Mouse (Mus musculus) forebrain, postnatal 0 days (tissue): ENCODE measurements at regions not wholly inside any gene's neighbourhood (a gene's known extent, or its start where the extent isn't known, plus 50 kb on each side); places are given as distances from the start of the nearest gene placed in this dataset.

Experiments used
- ATAC-seq: fragments of 200-750 bp; cut with Nextera tagmentation; 2 replicates; pipeline ENCODE4 v1.8.0; 2017; ENCODE audit warnings: mild to moderate bottlenecking, moderate library complexity
- DNase-seq: peaks from one replicate; pipeline ENCODE4 v3.0.0-alpha.2; 2015
- H3K27ac ChIP-seq: fragments of 300-500 bp; sonication (generic); 2 replicates; pipeline ENCODE4 v1.5.1; 2014; ENCODE audit warnings: low read depth, mild to moderate bottlenecking, antibody characterized with exemption, low read length, moderate library complexity, mixed read lengths
- H3K27me3 ChIP-seq: fragments of 300-500 bp; sonication (generic); 2 replicates; pipeline ENCODE4 v1.6.1; 2014; ENCODE audit warnings: mild to moderate bottlenecking, low read length, mixed read lengths; ENCODE audit not compliant: insufficient read depth
- H3K36me3 ChIP-seq: fragments of 300-500 bp; sonication (generic); 2 replicates; pipeline ENCODE4 v1.6.1; 2014; ENCODE audit warnings: mild to moderate bottlenecking, moderate library complexity; ENCODE audit not compliant: insufficient read depth
- H3K4me1 ChIP-seq: fragments of 300-500 bp; sonication (generic); 2 replicates; pipeline ENCODE4 v1.6.1; 2014; ENCODE audit warnings: antibody characterized with exemption; ENCODE audit not compliant: insufficient read depth
- H3K4me2 ChIP-seq: fragments of 300-500 bp; sonication (generic); 2 replicates; pipeline ENCODE4 v1.6.1; 2014; ENCODE audit warnings: low read depth, mild to moderate bottlenecking, moderate library complexity
- H3K4me3 ChIP-seq: fragments of 300-500 bp; sonication (generic); 2 replicates; pipeline ENCODE4 v1.5.1; 2014; ENCODE audit warnings: low read depth, low read length, mixed read lengths
- H3K9ac ChIP-seq: fragments of 300-500 bp; sonication (generic); 2 replicates; pipeline ENCODE4 v1.6.1; 2014; ENCODE audit warnings: mild to moderate bottlenecking
- H3K9me3 ChIP-seq: fragments of 300-500 bp; sonication (generic); 2 replicates; pipeline ENCODE4 v1.6.1; 2016; ENCODE audit warnings: low read length
- CTCF ChIP-seq: sonication (generic); IDR thresholded peaks from 2 replicates; pipeline ENCODE4 v1.5.1; 2016; ENCODE audit warnings: antibody characterized with exemption, control low read depth, low read depth
- whole genome bisulfite sequencing: fragments of 180-500 bp; shearing (Covaris S2); extraction: QIAGEN DNeasy Blood & Tissue Kit; methylation state at CpG from one replicate; pipeline ENCODE4 v1.1.7; 2014; 5-methylcytosine and 5-hydroxymethylcytosine counted together

- TF ChIP-seq CTCF: no peak
- no peaks in the 10 kb centered on the region for H3K27me3 ChIP-seq
- no peak overlapping the region for H3K4me3 ChIP-seq
- no peak for ATAC-seq
- no peak overlapping the region for H3K27ac ChIP-seq
- no peaks in the 10 kb centered on the region for H3K9me3 ChIP-seq
- H3K4me2 ChIP-seq: no peak overlapping the region
- no peaks in the 10 kb centered on the region for H3K4me1 ChIP-seq
- H3K36me3 ChIP-seq: no peaks in the 10 kb centered on the region
- no peak overlapping the region for H3K9ac ChIP-seq
- WGBS: 87% methylated on average over 15 of the region's 15 CpGs
- no peak for DNase-seq
These were observed 66.5 kb downstream of the Foxd1 start for GRCm38 (mm10) chr13:98420419-98421043.

GRCm38 (mm10) chr13:98417736-98418135 is 63.7 kb downstream of the Foxd1 start:
- no peak overlapping the region for H3K4me2 ChIP-seq
- DNase-seq (no peak), ATAC-seq (no peak)
- no peaks in the 10 kb centered on the region for H3K4me1 ChIP-seq
- 97% methylated on average over 4 of the region's 4 CpGs for WGBS
- H3K27me3 ChIP-seq: no peaks in the 10 kb centered on the region
- H3K4me3 ChIP-seq: no peak overlapping the region
- H3K9ac ChIP-seq: no peak overlapping the region
- no peaks in the 10 kb centered on the region for H3K36me3 ChIP-seq
- no peak overlapping the region for H3K27ac ChIP-seq
- no peaks in the 10 kb centered on the region for H3K9me3 ChIP-seq
- no peak for TF ChIP-seq CTCF

DNA sequence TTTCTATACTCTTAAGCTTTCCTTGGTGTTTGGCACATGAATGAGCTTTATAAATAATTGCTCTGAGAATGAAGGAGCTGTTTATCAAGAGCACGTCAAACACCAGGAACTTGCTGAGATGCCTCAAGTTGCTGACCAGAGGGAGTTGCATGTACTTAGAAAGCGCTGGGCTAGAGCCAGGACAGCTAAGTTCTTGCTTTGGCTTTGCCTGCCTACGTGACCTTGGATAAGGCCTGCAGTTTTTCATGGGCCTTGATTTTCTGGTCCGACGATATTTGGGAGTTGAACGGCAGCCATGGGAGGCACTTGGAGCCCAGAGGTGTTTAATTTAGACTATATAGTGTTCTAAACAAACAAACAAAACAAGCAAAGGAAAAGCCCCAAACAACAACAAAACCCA is 62.4 kb downstream of the Foxd1 start:
- no peaks in the 10 kb centered on the region for H3K4me1 ChIP-seq
- no peaks in the 10 kb centered on the region for H3K27me3 ChIP-seq
- no peak for TF ChIP-seq CTCF
- H3K27ac ChIP-seq: no peak overlapping the region
- H3K4me2 ChIP-seq: no peak overlapping the region
- H3K4me3 ChIP-seq: no peak overlapping the region
- WGBS: 88% methylated on average over 6 of the region's 6 CpGs
- no peak overlapping the region for H3K9ac ChIP-seq
- DNase-seq: no peak
- H3K9me3 ChIP-seq: no peaks in the 10 kb centered on the region
- ATAC-seq: no peak
- no peaks in the 10 kb centered on the region for H3K36me3 ChIP-seq

DNA sequence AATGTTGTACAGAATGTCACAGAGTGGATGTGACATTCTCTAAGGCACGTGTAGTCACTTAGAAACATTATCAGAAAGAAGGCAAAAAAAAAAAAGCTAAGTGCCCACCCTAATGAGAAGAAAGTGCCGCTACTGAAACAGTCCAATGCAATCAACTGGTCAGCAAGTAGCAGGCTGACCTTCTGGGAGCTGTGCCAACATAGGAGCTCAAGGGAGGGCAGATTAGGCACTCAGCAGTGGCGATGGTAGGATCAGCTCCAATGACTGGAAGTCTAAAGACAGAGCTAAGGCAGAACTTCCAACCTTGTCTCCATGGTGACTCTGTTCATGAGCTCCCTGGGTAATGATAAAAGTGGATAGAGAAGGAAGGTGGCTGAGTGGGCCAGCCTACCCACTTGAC is 60.8 kb downstream of the Foxd1 start:
- Histone ChIP-seq H3K27me3 (no peaks in the 10 kb centered on the region), H3K36me3 (no peaks in the 10 kb centered on the region), H3K4me1 (no peaks in the 10 kb centered on the region), H3K4me3 (no peak overlapping the region), H3K4me2 (no peak overlapping the region), H3K9me3 (no peaks in the 10 kb centered on the region), H3K9ac (no peak overlapping the region), H3K27ac (no peak overlapping the region)
- no peak for ATAC-seq
- WGBS: 55% methylated on average over 3 of the region's 3 CpGs
- no peak for DNase-seq
- TF ChIP-seq CTCF: no peak

GRCm38 (mm10) chr13:98413233-98413632 is 59.2 kb downstream of the Foxd1 start:
- ATAC-seq: no peak
- H3K4me2 ChIP-seq: no peak overlapping the region
- H3K27me3 ChIP-seq: no peaks in the 10 kb centered on the region
- DNase-seq: no peak
- no peaks in the 10 kb centered on the region for H3K4me1 ChIP-seq
- H3K4me3 ChIP-seq: no peak overlapping the region
- 42% methylated on average over 4 of the region's 4 CpGs for WGBS
- H3K27ac ChIP-seq: no peak overlapping the region
- H3K9ac ChIP-seq: no peak overlapping the region
- TF ChIP-seq CTCF: no peak
- H3K9me3 ChIP-seq: no peaks in the 10 kb centered on the region
- H3K36me3 ChIP-seq: no peaks in the 10 kb centered on the region
